Mouse (Mus musculus) ovary, postnatal 14 days (tissue): ENCODE measurements around the gene Clec2g.

Source experiments
- DNase-seq: peaks from one replicate; pipeline ENCODE4 v3.0.0; 2022; ENCODE audit warnings: low spot score

The Clec2g gene

GRCm38 (mm10) chr6:129013762-129014276 is 79.6 kb downstream of the Clec2g start:
- DNase-seq: no peak

DNA sequence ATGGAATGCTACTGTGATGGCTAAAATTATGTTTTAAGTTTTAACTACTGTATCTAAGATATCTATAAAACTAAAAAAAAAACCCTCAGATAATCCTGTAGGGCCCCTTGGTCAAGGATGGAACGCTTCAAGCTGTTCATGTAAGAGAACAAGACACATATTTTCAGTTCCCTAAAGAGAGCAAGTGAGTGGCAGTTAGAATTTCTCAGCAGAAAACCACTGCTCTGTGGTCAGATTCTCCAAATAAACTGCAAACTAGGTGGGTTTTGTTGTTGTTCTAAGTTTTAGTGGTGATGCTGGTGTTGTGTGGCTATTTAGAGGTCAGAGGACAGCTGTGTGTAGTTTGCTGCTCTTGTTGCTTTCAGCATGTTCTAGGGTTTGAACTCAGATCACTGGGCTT is 80.2 kb downstream of the Clec2g start:
- no peak for DNase-seq

DNA sequence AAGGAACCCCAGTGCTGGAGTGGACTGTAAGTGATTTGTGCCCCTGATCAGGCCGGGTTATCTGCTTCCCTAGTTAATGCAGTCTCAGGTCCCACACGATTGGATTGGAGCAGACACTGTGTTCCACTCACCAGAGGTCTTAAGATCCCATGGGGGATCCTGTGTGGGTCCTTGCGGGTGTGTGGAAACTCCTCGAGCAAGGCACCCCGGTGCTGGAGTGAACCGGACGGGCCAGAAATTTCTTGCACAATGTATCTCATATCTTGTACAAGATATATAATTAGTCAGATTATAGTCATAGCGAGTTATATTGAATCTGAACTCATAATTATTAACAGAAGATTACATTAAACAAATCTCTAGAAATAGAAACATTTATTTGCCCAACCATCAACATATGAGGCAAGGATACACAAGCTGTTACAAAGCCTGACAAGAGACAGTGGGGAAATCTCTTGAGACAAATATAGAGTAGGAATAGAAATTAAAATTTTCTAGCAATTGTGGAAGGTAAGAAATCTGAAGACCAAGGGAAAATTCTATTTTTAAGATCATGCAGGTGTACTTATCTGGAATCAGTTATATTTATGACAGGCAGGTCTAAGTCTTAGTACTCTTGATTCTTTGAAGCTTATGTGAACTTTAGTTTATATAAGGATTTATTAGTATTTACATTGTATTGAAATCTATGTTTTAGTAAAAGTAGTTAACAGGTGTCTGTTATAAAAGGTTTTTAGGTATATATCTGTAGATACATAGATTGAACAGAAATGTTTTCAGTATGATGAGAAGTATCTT is 93.5 kb downstream of the Clec2g start:
- no peak for DNase-seq

DNA sequence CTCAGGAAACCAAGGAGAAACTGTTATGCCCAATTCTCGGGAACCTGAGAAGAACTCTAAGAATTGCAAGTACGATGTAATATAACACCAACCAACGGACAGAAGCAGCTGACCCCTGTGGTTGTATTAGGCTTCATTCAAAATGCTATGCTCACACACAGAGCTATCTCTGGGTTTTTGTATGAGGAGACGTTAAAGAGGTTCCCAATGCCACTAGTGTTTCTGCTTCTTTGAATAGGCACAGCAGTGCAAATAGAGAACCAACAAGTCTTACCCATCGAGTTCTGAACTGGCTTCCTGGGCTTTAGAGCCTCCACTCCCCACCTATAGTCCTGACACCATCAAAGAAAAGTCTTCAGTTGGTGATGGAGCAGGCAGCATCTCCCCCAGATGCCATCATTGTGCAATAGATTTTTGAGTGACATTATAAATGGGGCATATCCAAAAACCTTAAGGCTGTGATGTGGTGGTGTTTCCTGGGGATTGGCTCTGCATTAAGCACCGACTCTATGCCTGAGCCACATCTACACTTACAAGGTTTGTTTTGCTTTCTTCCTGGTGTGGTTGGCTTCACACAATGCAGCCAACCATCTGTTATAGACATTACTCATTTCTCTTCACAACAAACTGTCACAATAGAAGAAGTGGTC is 96.1 kb downstream of the Clec2g start:
- no peak for DNase-seq

- DNase-seq: no peak
These were observed 96.8 kb downstream of the Clec2g start for GRCm38 (mm10) chr6:129030964-129031363.

- DNase-seq: no peak
These were observed 99.2 kb downstream of the Clec2g start for GRCm38 (mm10) chr6:129033397-129033796.
